Mouse (Mus musculus): ENCODE results near the gene Nxf2.
"Not testable (repeated sequence)": the region's sequence is repeated elsewhere in the genome, so short reads cannot be mapped to it uniquely, and the experiment has no call there.

Gene Nxf2

DNA sequence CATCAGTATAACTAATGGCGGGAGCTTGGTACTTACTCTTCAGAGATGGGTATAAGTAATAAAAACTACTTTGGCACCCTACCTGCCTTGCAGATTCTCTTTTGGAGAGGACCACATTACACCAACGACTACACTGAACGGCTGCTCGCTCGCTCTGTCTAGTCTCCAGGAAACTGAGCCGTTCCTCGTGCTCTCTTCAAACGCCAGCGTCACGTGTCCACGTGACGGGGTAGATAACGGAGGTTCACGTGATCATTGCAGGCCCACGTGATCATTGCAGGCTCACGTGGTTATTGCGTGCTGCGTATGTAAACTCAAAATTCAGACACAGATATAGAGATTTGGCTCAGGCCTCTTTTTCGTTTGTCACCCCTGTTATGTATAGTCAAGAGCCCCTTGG is at the start of gene Nxf2:
Nxf2 (minus strand) TSS at position 209 of the 400 bp plus-strand sequence.
- no peak for ATAC-seq (ENCODE audit: insufficient number of reproducible peaks, low FRiP score, low TSS enrichment)

DNA sequence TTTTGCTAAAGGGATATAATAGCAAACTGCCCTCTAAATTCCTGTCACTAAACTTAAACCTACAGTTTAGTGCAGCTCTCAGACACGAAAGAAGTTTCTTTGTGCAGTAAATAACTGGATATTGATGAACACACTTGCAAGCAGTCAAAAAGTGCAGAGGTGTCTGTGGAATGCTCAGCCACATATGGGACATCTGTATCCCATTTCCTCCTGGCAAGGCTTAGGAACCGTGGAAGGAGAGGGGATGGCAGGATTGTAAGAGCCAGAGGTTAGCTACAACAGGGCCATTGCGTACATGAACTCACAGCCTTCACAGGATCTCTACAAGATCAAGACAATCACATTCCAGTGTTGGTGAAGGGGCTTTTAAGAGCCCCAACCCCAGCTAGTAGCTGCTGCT is 46.8 kb upstream of the Nxf2 start:
- ATAC-seq (ENCODE audit: insufficient number of reproducible peaks, low FRiP score, low TSS enrichment), result no peak

DNA sequence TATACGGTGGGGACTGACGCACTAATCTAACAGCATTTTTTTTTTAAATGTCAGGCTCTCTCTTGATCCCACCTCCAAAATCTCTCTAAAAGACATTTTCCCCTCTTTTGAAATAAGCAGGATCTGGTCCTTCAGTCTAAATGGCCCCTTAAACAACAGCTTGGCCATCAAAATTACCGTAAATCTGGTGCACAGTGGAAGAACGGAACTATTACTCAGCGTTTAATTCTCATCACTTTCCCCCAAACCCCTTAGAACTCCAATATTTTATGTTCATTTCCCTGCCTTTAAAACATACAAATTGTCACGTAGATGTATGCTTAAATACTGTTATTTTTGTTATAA is 44.9 kb upstream of the Nxf2 start:
- no peak for ATAC-seq (ENCODE audit: insufficient number of reproducible peaks, low FRiP score, low TSS enrichment)

DNA sequence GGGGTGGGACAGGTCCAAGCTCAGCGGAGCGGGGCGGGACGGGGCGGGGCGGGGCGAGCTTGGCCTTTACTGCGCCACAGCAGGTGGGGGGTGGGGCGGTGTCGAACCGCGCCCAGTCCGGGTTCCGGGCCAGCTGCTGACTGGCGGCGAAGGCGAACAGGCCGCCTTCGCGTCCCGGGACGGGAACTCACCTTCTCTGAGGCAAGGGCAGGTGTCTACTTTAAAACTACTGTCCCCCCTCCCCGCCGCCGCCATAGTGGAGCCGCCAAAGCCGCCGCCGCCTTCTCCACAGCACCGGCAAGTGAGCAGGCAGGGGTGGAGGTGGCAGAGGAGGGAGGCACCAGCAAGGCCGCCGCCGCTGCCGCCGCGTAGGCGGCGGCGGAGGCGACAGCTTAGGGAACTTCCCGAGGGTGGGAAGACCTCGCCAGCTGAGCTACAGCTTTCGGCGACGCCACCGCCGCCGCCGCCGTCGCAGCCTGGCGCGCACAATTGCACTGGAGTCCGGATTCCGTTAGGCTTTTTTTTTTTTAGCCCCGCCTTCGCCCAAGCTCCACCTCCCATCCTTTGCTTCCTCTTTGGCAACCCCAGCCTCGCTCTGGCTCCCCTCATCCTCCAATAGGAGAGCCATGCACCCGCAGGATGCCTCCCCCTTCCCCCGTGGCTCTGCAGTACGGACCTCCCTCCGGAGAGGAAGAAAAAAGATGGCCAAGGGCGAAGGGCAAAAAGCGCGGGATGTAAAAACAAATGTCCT is 44.3 kb upstream of the Nxf2 start, which contains the start of gene Zmat1:
Zmat1 (minus strand) TSS at position 490 of the 751 bp plus-strand sequence.
- peak; percentile 100 for ATAC-seq (ENCODE audit: insufficient number of reproducible peaks, low FRiP score, low TSS enrichment)

DNA sequence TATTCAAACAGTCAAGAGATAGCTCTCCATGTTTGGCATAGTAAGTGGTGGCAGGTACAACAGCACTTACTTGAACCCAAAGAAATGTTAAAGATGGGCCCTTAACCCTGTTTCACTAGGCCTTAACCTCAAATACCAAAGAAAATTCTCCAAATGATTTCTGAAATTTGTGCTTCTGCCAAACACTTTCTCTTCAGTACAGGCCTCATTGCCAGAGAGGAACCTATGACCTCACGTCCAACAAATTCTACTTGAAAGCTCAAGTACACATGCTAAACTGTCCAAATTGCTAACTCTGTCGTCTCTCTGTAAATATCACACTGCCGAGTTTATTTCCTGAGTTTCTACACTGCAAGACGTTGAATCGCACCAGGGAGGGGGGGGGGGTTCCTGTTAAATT is 43.5 kb upstream of the Nxf2 start:
- ATAC-seq (ENCODE audit: insufficient number of reproducible peaks, low FRiP score, low TSS enrichment), result no peak

DNA sequence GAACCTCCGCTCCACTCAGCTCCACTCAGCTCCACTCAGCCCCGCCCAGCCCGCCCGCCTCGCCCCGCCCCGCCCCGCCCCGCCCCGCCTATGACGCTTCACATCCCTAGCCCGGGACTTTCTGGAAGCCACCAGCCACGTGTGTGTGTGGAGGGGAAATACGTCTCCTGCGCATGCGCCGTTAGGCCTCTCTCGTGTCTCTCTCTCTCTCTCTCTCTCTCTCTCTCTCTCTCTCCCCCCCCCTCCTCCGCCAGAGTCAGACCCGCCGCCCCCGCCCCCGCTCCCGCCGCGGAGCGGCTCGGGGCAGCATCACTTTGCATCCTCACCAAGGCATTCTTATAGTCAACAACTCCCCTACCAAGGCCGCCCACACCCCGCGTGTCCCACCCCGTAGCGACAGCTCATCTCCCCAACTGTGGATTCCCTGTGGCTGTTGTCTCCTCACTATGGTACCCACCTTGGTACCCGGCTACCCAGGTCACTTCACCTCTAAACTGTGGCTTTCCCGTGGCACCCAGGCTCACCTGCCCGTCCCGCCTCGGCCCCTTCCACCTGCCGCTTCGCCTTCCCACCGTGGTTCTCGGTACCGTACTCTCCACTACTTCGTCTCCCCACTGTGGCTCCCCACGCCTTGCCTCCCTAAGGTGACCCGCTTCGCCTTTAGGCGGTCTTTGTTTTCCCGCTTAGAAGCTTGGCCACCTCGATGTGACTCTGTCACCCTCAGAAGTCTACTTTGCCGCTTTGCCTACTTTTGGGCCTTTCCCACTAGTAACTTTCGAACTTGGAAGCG is 1.1 kb downstream of the Nxf2 start:
- peak; percentile 80 for ATAC-seq (ENCODE audit: insufficient number of reproducible peaks, low FRiP score, low TSS enrichment)

DNA sequence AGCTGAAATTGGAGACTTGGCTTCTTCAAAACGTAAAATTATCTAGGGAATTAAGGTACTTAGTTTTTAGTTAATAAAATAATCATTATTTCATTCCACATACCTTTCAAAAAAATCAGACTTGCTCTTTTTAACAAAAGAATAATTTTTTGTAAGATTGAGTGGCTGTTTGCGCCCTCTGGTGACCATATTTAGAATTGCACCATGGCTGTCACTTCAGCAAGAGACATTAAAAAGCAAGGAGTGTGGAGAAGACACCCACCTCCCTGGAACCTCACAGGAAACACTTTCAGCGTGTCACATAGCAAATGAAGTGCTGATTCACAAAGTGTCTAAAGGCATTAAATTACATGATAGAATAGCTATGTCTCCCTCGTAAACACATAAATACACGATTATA is 34.2 kb downstream of the Nxf2 start:
- no peak for ATAC-seq (ENCODE audit: insufficient number of reproducible peaks, low FRiP score, low TSS enrichment)

DNA sequence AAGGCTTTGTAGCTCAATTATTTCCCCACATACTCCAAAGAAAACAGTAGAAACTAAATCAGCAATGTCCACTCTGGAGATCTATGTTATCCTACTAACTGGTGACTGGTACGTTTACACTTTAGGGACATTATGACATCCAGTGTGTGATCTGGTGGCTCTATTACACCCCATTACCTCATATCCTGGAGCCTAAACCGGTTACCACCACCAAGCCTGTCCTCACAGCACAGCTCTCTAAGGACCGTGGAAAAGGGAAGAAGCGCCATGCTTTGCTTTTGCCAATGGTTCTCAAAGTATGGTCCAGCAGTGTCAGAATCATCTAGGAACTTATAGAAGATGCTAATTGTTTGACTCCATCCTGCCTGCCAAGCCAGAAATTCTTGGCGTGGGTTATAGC is 34.6 kb downstream of the Nxf2 start:
- no peak for ATAC-seq (ENCODE audit: insufficient number of reproducible peaks, low FRiP score, low TSS enrichment)

DNA sequence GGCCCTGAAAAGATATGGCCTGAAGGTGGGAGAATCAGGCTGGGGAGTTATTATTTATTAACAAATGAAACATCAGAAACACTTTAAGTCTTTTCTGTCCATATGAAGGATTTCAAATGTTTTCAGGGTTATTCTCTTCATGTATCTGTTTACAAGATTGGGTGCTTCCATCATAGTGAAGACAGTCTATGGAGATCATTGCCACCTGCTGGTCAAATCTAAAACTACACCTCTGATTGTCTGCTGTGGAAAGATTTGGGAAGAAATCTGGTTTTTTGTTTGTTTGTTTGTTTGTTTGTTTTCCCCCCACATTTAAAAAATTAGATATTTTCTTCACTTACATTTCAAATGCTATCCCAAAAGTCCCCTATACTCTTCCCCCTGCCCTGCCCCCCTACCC is 39.5 kb downstream of the Nxf2 start:
- no peak for ATAC-seq (ENCODE audit: insufficient number of reproducible peaks, low FRiP score, low TSS enrichment)

DNA sequence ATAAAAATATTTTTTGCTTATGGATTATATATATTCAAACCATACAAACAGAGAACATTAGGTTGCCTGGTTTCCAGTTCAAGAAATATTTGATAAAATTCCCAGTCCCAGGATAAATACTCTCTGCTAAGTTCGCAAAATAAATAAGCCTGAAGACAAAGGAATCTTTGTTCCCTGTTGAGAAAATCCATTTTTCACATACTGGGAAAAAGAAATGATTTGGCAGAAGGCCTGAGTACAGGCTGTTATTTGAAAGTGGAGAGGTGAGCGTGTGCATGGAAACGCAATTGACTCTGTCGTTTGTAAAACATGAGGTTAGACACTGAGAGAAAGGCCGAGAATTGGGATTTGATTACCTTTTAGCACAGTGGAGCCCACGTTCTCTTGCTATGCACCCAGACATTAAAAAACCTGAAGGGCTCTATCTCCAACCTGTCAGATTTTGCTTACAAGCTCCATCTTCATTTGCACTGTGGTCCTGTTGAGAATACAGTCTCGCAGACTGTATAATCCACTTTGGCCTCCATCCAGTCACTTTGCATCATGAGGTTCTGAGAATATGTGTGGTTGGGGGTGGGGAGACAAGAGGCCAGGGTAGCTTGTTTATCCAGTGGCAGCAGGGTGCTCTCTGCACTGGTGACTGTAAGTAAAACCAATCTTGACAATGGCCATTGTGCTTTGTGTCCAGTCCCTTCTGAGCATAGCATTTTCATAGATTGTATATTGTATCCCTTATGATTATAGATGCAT is 40.7 kb downstream of the Nxf2 start:
- ATAC-seq (ENCODE audit: insufficient number of reproducible peaks, low FRiP score, low TSS enrichment), result no peak

DNA sequence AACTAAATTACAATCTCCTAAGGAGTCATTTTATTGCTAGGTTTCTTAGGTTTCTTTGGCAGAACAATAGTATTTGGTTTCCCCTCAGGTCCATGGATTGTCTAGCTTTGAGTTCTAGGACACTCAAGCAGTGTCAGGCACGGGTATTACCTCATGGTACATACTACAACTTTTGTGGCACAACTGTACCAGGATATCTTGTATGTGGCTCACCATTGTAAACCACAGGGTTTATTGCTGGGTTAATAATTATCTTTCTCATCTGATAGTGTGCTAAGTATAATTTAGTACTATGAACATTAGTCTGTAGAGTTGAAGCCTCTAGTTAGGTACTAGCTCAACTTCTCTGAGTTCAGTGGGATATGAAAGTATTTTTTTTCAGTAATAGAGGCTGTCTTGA is 45.3 kb downstream of the Nxf2 start:
- ATAC-seq (ENCODE audit: insufficient number of reproducible peaks, low FRiP score, low TSS enrichment), result no peak

DNA sequence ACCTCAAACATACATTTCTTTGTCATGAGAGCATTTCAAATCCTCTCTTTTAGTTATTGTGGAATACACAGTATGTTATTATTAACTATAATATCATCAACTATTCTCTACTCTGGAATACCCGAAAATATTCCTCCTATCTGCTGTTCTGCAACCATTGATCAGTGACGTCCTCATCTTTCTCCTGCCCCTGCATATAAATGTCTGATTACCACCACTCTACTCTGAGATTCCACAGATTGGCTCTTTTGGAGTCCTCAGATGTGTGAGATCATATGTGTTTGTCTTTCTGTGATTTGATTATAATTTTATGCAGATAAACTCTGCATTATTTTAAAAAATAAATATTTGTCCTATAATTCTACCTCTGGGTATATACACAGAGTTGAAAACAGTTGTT is 48.8 kb downstream of the Nxf2 start:
- no peak for ATAC-seq (ENCODE audit: insufficient number of reproducible peaks, low FRiP score, low TSS enrichment)

DNA sequence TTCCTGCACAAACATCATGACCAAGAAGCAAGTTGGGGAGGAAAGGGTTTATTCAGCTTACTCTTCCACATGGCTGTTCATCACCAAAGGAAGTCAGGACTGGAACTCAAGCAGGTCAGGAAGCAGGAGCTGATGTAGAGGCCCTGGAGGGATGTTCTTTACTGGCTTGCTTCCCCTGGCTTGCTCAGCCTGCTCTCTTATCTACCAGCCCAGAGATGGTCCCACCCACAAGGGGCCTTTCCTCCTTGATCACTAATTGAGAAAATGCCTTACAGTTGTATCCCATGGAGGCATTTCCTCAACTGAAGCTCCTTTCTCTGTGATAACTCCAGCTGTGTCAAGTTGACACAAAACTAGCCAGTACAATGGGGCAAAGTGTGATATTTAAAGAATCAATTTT is 49.2 kb downstream of the Nxf2 start:
- not testable (repeated sequence) for ATAC-seq (ENCODE audit: insufficient number of reproducible peaks, low FRiP score, low TSS enrichment)

DNA sequence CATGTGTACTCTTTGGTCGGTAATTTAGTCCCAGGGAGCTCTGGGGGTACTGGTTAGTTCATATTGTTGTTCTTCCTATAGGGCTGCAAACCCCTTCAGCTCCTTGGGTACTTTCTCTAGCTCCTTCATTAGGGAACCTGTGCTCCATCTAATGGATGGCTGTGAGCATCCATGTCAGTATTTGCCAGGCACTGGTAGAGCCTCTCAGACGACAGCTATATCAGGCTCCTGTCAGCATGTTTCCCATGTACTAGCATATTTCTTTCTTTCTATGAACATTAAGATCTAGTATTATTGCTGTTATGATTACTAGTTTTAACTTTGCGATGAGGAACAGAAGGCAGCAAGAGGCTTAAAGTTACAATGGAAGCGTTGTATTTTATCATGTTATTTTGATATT is 49.7 kb downstream of the Nxf2 start:
- ATAC-seq (ENCODE audit: insufficient number of reproducible peaks, low FRiP score, low TSS enrichment), result no peak

DNA sequence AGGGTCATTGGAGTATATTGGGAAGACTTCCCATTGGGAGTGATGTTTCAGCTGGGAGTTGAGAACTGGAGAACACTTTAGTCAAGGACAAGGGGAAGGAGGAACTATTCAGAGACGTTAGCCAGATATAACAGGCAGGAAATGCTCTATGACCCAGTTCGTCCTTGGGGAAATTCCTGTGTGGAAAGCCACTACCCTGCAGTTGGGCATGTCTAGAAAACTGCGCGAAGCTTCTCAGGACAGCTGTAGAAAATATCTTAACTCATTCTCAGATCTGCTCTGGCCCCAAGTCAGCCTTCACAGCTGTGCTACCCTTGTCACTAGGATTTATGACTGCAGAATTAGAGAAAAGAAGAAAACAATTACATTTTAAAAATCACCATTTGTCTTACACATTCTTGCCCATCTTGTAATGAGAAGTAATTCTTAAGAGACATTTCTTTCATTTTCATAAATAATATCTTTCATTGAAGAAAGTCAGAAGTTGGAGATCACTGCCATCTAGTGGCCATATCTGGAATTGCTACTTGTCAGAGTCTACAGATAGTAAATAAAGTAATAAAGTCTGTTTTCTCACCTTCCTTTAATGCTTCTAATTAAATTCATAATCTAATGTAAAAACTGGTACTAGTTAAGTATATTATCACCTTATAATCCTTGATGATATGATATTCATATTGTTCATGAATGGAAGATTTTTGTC is 51.2 kb downstream of the Nxf2 start:
- no peak for ATAC-seq (ENCODE audit: insufficient number of reproducible peaks, low FRiP score, low TSS enrichment)

DNA sequence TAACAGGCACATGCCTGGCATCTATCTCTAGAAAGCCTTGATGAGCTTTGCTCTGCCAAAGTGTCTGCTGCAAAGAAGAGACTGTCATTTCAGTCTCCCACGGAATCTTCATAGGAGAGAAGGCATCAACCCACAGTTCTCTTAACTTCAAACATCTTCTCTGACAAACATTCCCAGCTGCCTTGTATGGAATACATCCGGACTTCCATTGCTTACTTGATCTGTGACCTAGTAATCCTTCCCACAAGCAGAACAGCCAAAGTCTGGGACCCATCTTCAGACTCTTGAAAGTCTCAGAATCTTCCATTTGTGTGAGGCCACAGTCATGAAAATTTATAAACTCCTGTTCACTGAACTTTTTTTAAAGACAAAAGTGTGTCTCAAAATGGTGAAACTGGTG is 51.7 kb downstream of the Nxf2 start:
- no peak for ATAC-seq (ENCODE audit: insufficient number of reproducible peaks, low FRiP score, low TSS enrichment)

DNA sequence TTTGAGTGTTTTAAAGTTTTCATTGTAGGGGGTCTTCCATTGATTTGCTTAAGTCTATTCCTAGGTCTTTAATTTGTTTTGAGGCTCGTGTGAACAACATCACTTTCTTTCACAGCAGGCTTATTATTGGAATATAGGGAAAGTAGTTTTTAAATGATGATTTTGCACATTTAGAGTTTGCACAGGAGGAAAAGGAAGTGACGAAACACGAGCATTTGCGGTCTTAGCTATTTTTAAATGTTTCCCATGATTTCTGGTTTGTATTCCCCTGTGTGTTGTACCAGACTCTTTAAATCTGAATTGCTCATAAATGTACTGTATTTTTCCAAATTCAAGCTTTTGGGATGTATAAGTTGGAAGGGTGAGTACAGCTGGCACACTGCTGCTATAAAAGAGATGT is 54.2 kb downstream of the Nxf2 start:
- ATAC-seq (ENCODE audit: insufficient number of reproducible peaks, low FRiP score, low TSS enrichment), result no peak

All from cerebellum, adult (tissue).